20 mouse cellular contexts compared by ENCODE assay signal in the genomic region with DNA sequence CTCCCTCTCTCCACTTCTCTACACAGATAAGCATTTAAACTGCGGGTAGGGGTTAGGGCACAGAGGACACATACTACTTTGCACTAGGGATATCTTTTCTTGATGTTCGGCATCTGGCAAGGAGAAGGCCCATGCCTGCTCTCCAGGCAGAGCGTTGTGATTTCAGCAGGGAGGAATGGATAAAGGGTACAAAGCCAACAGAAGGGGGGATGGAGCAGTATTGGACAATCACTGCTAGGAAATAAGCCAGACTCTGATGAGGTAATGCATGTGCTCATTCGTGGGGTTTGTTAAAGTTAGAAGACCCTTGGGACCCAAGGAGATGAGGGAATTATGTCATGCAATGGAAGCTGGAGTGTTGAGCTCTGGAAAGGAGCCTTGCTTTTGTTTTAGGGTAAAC. TPM values are rescaled to one million over a fixed set of nuclear protein-coding genes. Genes with fewer than 3 reads are reported as not detected.
DNase-seq lines count a peak whose midpoint lies in the region; ATAC-seq lines count a peak whose summit lies in the region.
"Had no signal": no experiment of that assay in that cellular context is flagged by ENCODE, and none has a peak within 500 bp of the region (broad histone marks: within the 10 kb centered on the region; RNA-seq: fewer than 3 reads in every experiment).

No protein-coding gene starts in this region.

- H3K36me3 ChIP-seq in heart, embryonic 12.5 days, result no peaks in the 10 kb centered on the region
- no peaks in the 10 kb centered on the region for H3K36me3 ChIP-seq in heart, embryonic 11.5 days (ENCODE audit: control insufficient read depth, insufficient read depth, low read length)
- H3K36me3 ChIP-seq: limb, embryonic 15.5 days; midbrain, embryonic 12.5 days had no signal

- ATAC-seq in heart, embryonic 12.5 days (ENCODE audit: insufficient number of reproducible peaks, low FRiP score), result no peak
- ATAC-seq in heart, embryonic 11.5 days (replicated peaks; ENCODE audit: insufficient number of reproducible peaks, low FRiP score, low TSS enrichment), result no peak
- ATAC-seq: hindbrain, postnatal 0 days had no signal

- H3K9me3 ChIP-seq in heart, embryonic 12.5 days (replicated peaks), result no peaks in the 10 kb centered on the region
- H3K9me3 ChIP-seq in heart, embryonic 11.5 days (replicated peaks; ENCODE audit: control insufficient read depth, low read length), result no peaks in the 10 kb centered on the region
- H3K9me3 ChIP-seq: forebrain, embryonic 13.5 days; limb, embryonic 15.5 days; midbrain, embryonic 12.5 days had no signal

- intact Hi-C loops in left cerebral cortex, postnatal 36 days (cut with DNase I), result loop anchor here (5.0 kb wide), 1 partner anchor 147 kb away; no protein-coding TSS in a partner anchor

- H3K4me3 ChIP-seq in heart, embryonic 12.5 days, result no peak overlapping the region
- no peak overlapping the region for H3K4me3 ChIP-seq in heart, embryonic 11.5 days (ENCODE audit: low read depth, low read length)
- H3K4me3 ChIP-seq: forebrain, embryonic 13.5 days; limb, embryonic 15.5 days; midbrain, embryonic 12.5 days had no signal

- peaks cover 63% of the 10 kb centered on the region for H3K4me1 ChIP-seq in heart, embryonic 12.5 days (replicated peaks)
- H3K4me1 ChIP-seq in heart, embryonic 11.5 days (ENCODE audit: control insufficient read depth, insufficient read depth, low read length), result peaks cover 37% of the 10 kb centered on the region

- no peak overlapping the region for H3K27ac ChIP-seq in heart, embryonic 12.5 days (ENCODE audit: poor library complexity, severe bottlenecking)
- H3K27ac ChIP-seq in heart, embryonic 11.5 days (ENCODE audit: low read depth, low read length), result peak overlapping the region; percentile 35; the same call in 1 of the 2 replicates
- H3K27ac ChIP-seq: forebrain, embryonic 13.5 days; hindbrain, postnatal 0 days; midbrain, embryonic 12.5 days had no signal

- 28% methylated on average over 4 of the region's 4 CpGs for WGBS in heart, embryonic 12.5 days
- WGBS in heart, embryonic 11.5 days (ENCODE audit: insufficient replicate concordance), result 34% methylated on average over 4 of the region's 4 CpGs

- no peak overlapping the region for H3K4me2 ChIP-seq in heart, embryonic 12.5 days
- no peak overlapping the region for H3K4me2 ChIP-seq in heart, embryonic 11.5 days
- H3K4me2 ChIP-seq: midbrain, embryonic 12.5 days had no signal

- no peak overlapping the region for H3K9ac ChIP-seq in heart, embryonic 12.5 days
- no peak overlapping the region for H3K9ac ChIP-seq in heart, embryonic 11.5 days (ENCODE audit: low read depth, low read length)
- H3K9ac ChIP-seq: forebrain, embryonic 13.5 days; limb, embryonic 15.5 days; midbrain, embryonic 12.5 days had no signal

- peak; percentile 73 to 77 for DNase-seq in heart, adult 18-20 months
- DNase-seq in MN1 (ENCODE audit: low spot score), result peak; percentile 49
- DNase-seq in heart, postnatal 4 days, result peak; percentile 43
- DNase-seq in left cerebral cortex, postnatal 36 days (ENCODE audit: low spot score in 2 of 2), result no peak
- DNase-seq in adrenal gland, adult 8-10 months, result no peak
- DNase-seq: cerebellum, postnatal 10 days; kidney, adult 11 months; kidney, postnatal 10 days; thymus, postnatal 4 days had no signal

- H3K27me3 ChIP-seq in heart, embryonic 12.5 days (replicated peaks), result no peaks in the 10 kb centered on the region
- H3K27me3 ChIP-seq in heart, embryonic 11.5 days (ENCODE audit: control insufficient read depth, insufficient read depth, low read length), result 0 out of 2 replicates have a peak, but pooled peaks cover 2% of the 10 kb centered on the region
- H3K27me3 ChIP-seq: limb, embryonic 15.5 days had no signal

RNA-seq across cellular contexts. Expression of gene Epha1, which starts 1.6 kb away (rescaled TPM):
- total RNA-seq in heart, adult 18-20 months (2021), result under 1 TPM; 0.20 to 0.26 TPM
- 4.7 and 5.5 TPM in 2 replicates for polyA plus RNA-seq in heart, embryonic 12.5 days (2016; fragmentation: Nextera tagmentation; extraction: Ambion mirVana)
- polyA plus RNA-seq in heart, embryonic 11.5 days (2014; fragmentation: Nextera tagmentation; extraction: Ambion mirVana), result 1.7 and 2.3 TPM in 2 replicates
- under 1 TPM; 0.52 to 0.70 TPM for total RNA-seq in heart, postnatal 4 days (2021)
- under 1 TPM; 0.18 to 0.30 TPM for total RNA-seq in left cerebral cortex, postnatal 36 days (2021)
- 1 to 10 TPM in 2 of 4 experiments, under 1 TPM in 2; 0.46 to 1.6 (median 0.99) TPM for total RNA-seq in adrenal gland, adult 8-10 months (2022)

RNA-seq across cellular contexts. Expression of gene Zyx, which starts 25.3 kb away (rescaled TPM):
- total RNA-seq in heart, adult 18-20 months (2021), result 10 to 100 TPM; 50.2 to 51.8 TPM
- 213 and 219 TPM in 2 replicates for polyA plus RNA-seq in heart, embryonic 12.5 days (2016; fragmentation: Nextera tagmentation; extraction: Ambion mirVana)
- 159 and 177 TPM in 2 replicates for polyA plus RNA-seq in heart, embryonic 11.5 days (2014; fragmentation: Nextera tagmentation; extraction: Ambion mirVana)
- total RNA-seq in heart, postnatal 4 days (2021), result 100 to 1,000 TPM; 161 to 166 TPM
- 10 to 100 TPM; 49.4 to 60.8 TPM for total RNA-seq in left cerebral cortex, postnatal 36 days (2021)
- 100 to 1,000 TPM in 1 of 4 experiments, 10 to 100 TPM in 3; 78.9 to 118 (median 89.4) TPM for total RNA-seq in adrenal gland, adult 8-10 months (2022)

RNA-seq across cellular contexts. Expression of gene Tas2r143, which starts 25.3 kb away (rescaled TPM):
- not detected for total RNA-seq in heart, adult 18-20 months (2021)
- polyA plus RNA-seq in heart, embryonic 12.5 days (2016; fragmentation: Nextera tagmentation; extraction: Ambion mirVana), result not detected in 2 replicates
- not detected in 2 replicates for polyA plus RNA-seq in heart, embryonic 11.5 days (2014; fragmentation: Nextera tagmentation; extraction: Ambion mirVana)
- total RNA-seq in heart, postnatal 4 days (2021), result under 1 TPM in 1 of 2 experiments, not detected in 1; 0.41 TPM
- total RNA-seq in left cerebral cortex, postnatal 36 days (2021), result under 1 TPM in 1 of 2 experiments, not detected in 1; 0.48 TPM
- 1 to 10 TPM; 1.9 to 7.8 (median 3.5) TPM for total RNA-seq in adrenal gland, adult 8-10 months (2022)
- total RNA-seq: hindbrain, postnatal 0 days; left cerebral cortex, adult 8-10 months had no signal
- polyA plus RNA-seq: forebrain, embryonic 13.5 days; hindbrain, postnatal 0 days; limb, embryonic 15.5 days; liver, embryonic 16.5 days; midbrain, embryonic 12.5 days; small intestine, adult 2 months had no signal

RNA-seq across cellular contexts. Expression of gene Tas2r135, which starts 30.5 kb away (rescaled TPM):
- not detected for total RNA-seq in heart, adult 18-20 months (2021)
- not detected in 2 replicates for polyA plus RNA-seq in heart, embryonic 12.5 days (2016; fragmentation: Nextera tagmentation; extraction: Ambion mirVana)
- not detected in 2 replicates for polyA plus RNA-seq in heart, embryonic 11.5 days (2014; fragmentation: Nextera tagmentation; extraction: Ambion mirVana)
- under 1 TPM; 0.24 to 0.25 TPM for total RNA-seq in heart, postnatal 4 days (2021)
- total RNA-seq in left cerebral cortex, postnatal 36 days (2021), result not detected
- total RNA-seq in adrenal gland, adult 8-10 months (2022), result 1 to 10 TPM in 3 of 4 experiments, under 1 TPM in 1; 1.00 to 5.7 (median 2.6) TPM
- total RNA-seq: hindbrain, postnatal 0 days; left cerebral cortex, adult 8-10 months had no signal
- polyA plus RNA-seq: forebrain, embryonic 13.5 days; gonadal fat pad, adult 2 months; hindbrain, postnatal 0 days; limb, embryonic 15.5 days; liver, embryonic 16.5 days; midbrain, embryonic 12.5 days; small intestine, adult 2 months had no signal

RNA-seq across cellular contexts. Expression of gene Fam131b, which starts 50.3 kb away (rescaled TPM):
- under 1 TPM; 0.35 to 0.44 TPM for total RNA-seq in heart, adult 18-20 months (2021)
- 0.37 and 0.52 TPM in 2 replicates for polyA plus RNA-seq in heart, embryonic 12.5 days (2016; fragmentation: Nextera tagmentation; extraction: Ambion mirVana)
- polyA plus RNA-seq in heart, embryonic 11.5 days (2014; fragmentation: Nextera tagmentation; extraction: Ambion mirVana), result 0.23 and 0.25 TPM in 2 replicates
- total RNA-seq in heart, postnatal 4 days (2021), result 1 to 10 TPM; 1.6 to 1.7 TPM
- 100 to 1,000 TPM; 112 to 133 TPM for total RNA-seq in left cerebral cortex, postnatal 36 days (2021)
- under 1 TPM; 0.12 to 0.23 (median 0.15) TPM for total RNA-seq in adrenal gland, adult 8-10 months (2022)
- total RNA-seq: neutrophil, adult 5-6 weeks had no signal
- polyA plus RNA-seq: liver, embryonic 16.5 days had no signal

Comparison
In these comparisons a context has a peak if more than half of its experiments do, and no peak if none do; other contexts are left out.
1. DNase-seq: peak in heart, adult 18-20 months (2 of 2), MN1 (single experiment) and heart, postnatal 4 days (single experiment); none in left cerebral cortex, postnatal 36 days (0 of 2) and adrenal gland, adult 8-10 months (single experiment).